Mouse (Mus musculus): ENCODE results near the gene Sstr4. TPM values are rescaled to one million over a fixed set of nuclear protein-coding genes. Genes with fewer than 3 reads are reported as not detected.

The Sstr4 gene
- total RNA-seq, 4 experiments from 2014 or later, result 0.98 to 1.8 (median 1.3) TPM

DNA sequence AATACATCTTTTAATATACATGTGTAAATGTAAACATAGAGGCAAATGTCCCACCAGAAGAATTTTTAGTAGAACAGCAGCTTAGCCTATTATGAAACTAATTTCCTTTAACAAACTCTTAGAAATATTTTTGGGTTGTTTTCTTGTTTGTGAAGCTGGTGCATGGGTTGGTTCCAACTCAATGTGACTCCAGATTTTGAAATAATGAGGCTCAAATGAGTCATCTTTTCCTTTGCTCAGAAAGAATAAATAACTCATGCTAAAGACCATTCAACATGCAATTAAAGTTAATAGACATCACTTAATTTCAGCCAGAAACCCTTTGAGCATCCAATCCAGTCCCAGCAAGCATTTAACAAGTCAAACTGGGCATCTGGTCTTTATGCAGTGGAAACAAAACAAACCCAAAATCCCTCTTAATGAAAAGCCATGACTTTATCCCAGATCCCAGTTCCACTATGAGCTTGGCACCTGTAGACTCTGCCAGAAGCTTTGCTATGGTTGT, 33.9 kb downstream of the Sstr4 start:
- DNase-seq (ENCODE audit: low spot score), result no peak

- no peak for DNase-seq (ENCODE audit: low spot score)
These were observed 35.8 kb downstream of the Sstr4 start for GRCm38 (mm10) chr2:148430941-148431340.

DNA sequence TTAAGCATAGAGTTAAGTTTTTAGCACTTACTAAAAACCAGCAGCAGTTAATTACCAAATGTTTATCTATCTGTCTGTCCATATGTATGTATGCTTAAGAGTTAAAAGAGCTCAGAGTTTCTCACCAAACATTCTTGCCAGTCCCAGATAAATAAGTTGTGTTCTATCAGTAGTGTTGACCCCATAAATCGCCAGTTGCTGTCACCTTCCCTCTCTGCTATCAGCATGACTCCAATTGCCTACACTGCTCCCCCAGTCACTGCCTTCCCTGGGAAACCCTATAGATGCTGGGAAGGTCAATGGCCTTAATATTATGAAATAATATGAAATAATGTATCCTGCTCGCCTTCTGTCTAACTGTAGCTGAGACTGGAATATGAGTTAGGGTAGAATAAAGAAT, 37.2 kb downstream of the Sstr4 start:
- DNase-seq (ENCODE audit: low spot score), result no peak

DNA sequence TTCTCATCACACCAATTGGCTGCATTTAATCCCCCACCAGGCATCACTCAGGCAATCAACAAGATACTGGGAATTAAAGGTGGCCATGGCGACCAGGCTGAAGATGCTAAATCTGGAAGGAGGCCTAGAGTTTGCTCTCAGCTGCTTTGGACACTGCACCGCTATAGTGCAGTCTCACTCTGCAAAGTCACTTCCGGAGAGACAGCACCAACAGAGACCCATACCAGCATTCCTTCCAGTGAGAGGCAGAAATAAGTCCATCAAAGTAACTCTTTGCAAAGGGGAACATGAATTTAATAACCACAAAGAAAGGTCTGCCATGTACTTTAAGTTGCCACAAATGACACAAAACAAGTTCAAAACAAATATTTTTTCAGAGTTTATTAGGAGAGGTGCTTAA, 41.1 kb downstream of the Sstr4 start:
- no peak for DNase-seq (ENCODE audit: low spot score)

- no peak for DNase-seq (ENCODE audit: low spot score)
These were observed 44.6 kb downstream of the Sstr4 start for GRCm38 (mm10) chr2:148439691-148440276.

DNA sequence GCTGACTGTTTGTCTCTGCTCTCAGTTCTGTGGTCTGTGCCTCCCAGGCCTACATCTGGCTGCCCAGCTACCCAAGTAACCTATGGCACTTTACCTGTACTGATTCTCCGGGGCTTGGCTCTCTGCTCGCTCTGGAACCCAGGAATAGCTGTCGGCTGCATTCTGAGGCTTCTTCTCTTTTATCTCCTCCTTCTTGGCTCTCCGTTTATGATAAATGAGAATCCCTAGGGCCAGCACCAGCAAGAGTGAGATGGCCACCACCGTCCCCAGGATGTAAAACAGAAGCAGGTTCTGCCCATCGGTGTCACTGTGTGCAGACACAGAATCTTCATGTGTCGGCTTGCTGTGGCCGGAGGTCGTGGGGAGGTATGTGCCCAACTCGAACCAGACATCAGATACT, 46.3 kb downstream of the Sstr4 start:
- DNase-seq (ENCODE audit: low spot score), result no peak

DNA sequence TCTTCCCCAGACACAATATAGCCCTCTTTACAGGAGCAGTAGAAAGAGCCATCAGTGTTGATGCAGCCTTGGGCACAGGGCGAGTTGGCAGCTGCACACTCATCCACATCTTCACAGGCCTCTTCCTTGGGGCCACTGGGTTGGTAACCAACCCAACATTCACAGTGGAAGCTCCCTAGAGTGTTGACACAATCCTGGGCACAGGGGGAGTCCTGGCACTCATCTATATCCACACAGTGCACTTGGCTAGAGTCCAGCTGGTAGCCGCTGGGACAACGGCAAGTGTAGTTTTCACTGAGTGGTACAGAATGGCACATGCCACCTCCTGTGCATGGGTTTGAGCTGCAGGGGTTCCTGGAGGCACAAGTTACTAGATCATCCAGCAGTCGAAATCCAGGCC, 47.0 kb downstream of the Sstr4 start:
- no peak for DNase-seq (ENCODE audit: low spot score)

DNA sequence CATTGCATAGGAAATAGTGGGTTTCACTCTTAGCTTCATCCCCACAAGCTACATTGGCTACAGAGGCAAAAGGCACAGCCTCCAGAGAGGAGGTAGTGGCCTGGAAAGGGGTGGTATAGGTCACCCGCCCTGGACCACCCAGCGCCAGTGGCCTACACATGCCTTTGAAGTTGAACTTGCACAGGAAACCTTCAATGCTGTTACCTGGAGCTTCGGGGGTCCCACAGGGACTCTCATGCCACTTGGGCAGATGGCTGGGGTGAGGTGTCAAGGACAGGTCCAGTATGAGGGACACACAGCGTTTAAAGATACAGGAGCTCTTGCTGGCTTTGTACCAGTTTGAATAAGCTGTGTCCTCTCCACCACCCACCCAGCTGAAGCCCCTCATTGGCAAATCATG, 47.6 kb downstream of the Sstr4 start:
- no peak for DNase-seq (ENCODE audit: low spot score)

DNA sequence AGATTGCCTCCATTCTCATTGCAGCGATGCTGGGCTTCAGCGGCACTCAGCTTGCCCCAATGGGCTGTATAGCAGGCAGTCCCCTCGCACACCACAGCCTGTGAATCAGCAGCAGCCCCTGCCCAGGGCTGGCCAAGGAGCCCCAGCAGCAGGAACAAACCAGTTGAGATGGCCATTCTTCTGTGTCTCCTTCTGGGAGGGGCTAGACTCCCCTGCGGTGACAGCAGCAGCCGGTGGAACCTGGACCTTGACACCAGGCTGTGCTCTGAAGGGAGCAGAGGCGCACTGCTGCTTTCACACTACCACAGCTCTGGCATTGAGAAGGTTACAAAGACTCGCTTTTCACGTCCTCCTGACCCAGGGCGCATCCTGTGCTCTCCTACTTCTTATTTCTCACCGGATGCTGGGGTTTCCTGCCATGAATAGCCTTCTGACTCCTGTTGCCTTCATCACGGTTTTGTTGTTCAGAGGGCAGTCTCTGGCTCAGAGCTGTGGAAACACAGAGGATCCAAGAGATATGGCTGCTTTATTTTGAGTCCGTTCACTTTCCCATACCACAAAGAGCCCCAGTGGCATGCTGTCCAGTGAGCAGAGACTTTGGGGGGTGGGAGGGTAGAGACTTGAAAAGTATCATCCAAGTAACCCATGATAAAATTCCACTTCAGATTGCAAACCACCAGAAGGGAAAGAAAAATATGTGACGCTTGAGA, 48.3 kb downstream of the Sstr4 start, which contains the start of gene Cd93:
Cd93 (minus strand) TSS at position 315 of the 710 bp plus-strand sequence.
- DNase-seq (ENCODE audit: low spot score), result peak; percentile 87

DNA sequence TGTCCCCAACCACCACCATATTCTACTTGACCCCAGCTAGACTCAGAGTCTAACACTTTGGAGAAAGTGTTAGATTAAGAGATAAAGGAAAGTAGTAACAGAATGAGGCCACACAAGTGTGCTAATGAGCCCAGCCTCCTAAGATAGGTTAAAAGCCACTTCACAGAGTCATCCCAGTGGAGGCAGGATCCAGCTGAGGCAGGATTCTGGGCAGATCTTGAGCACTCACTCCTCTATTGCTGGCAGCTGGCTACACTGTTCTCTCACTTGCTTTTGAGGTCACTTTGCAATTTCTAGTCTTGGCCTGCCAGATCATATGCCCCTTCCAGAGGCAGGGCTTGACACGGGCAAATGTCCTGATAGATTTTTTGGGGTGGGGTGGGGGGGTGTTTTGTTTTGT, 49.3 kb downstream of the Sstr4 start:
- no peak for DNase-seq (ENCODE audit: low spot score)

DNA sequence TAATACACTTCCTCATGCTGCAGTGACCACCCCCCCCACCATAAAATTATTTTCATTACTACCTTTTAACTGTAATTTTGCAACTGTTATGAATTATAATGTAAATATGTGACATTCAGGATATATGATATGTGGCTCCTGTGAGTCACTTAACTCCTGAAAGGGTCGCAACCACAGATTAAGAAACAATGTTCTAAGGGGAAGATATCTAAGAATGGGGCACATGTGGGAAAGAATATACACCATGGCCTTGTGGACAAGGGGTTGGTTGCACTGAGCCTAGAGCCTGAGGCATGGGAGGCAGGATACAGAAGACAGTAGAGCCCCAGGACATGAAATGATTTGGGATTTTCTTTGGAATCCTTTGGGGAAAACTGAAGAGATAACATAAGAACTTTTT, 50.5 kb downstream of the Sstr4 start:
- no peak for DNase-seq (ENCODE audit: low spot score)

Other genes with a start within 250 kb of the Sstr4 start
- 10 to 100 TPM; 34.5 to 51.7 (median 43.7) TPM for gene Thbd, start 12.8 kb downstream of the Sstr4 start, total RNA-seq (2022)
- gene Cd93, start 48.2 kb downstream of the Sstr4 start, total RNA-seq (2022), result 10 to 100 TPM; 30.6 to 48.2 (median 40.0) TPM

All from heart, adult 8-10 months (tissue).